Mouse (Mus musculus): ENCODE measurements around the gene Gprc5c.

DNA sequence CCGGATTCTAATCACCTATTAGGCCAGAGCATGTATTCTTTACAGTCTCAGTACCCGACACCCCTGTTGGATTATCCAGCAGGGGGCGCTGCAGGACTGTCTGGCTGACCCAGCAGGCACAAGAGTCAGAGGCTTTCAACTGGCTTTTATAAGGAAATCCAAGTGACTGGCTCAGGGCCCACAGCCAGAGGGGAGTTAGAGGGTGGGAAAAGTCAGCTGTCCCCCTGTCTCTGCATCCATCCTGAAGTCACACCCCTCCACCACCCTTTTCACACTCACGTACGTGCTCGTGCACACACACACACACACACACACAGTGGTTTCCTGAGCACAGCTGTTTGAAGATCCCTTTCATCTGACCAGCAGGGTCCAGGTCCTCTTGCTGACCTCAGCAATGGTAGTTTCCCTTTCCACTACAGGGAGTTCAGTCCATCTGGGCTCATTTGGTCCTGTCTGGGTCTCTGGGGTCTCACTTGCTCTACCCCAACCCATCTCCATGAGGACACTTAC is 38.2 kb upstream of the Gprc5c start:
- TF ChIP-seq CTCF (IDR thresholded peaks at IDR 0.05) (peak; percentile 96), POLR2A (IDR thresholded peaks at IDR 0.05; ENCODE audit: insufficient read depth, low read depth, low read length) (no peak)

Data from heart, adult 2 months (tissue).